14 mouse cellular contexts compared by ENCODE assay signal in the genomic region with DNA sequence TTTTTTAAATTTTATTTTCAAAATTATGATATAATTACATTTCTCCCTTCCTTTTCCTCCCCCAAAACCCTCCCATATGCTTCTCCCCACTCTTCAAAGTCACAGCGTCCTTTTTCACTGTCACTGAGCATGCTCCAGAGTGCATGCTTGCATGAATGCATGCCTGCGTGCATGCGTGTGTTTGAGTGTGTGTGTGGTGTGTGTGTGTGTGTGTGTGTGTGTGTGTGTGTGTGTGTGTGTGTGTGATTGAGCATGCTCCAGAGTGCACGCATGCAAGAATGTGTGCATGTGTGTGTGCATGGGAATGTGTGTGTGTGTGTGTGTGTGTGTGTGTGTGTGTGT.
A peak's percentile ranks its signal among the peaks of the same experiment; 100 is the strongest.
DNase-seq lines count a peak whose midpoint lies in the region; ATAC-seq and TF ChIP-seq lines count a peak whose summit lies in the region.
"Had no signal": no experiment of that assay in that cellular context is flagged by ENCODE, and none has a peak within 500 bp of the region (broad histone marks: within the 10 kb centered on the region; RNA-seq: fewer than 3 reads in every experiment).

No protein-coding gene starts in this region.

- 0 out of 2 replicates have a peak, but pooled peaks cover 3% of the 10 kb centered on the region for H3K4me1 ChIP-seq in kidney, embryonic 15.5 days
- H3K4me1 ChIP-seq in embryonic facial prominence, embryonic 10.5 days = peaks cover 13% of the 10 kb centered on the region
- no peaks in the 10 kb centered on the region for H3K4me1 ChIP-seq in liver, embryonic 14.5 days (replicated peaks; ENCODE audit: control insufficient read depth in 2 of 2, insufficient read depth in 2 of 2, low read length in 1 of 2)
- H3K4me1 ChIP-seq in forebrain, embryonic 16.5 days (replicated peaks; ENCODE audit: control insufficient read depth, insufficient read depth, low read length) = no peaks in the 10 kb centered on the region
- H3K4me1 ChIP-seq: forebrain, embryonic 15.5 days had no signal

- H3K9ac ChIP-seq in kidney, embryonic 15.5 days = no peak overlapping the region
- H3K9ac ChIP-seq in liver, embryonic 14.5 days (replicated peaks) = no peak overlapping the region
- H3K9ac ChIP-seq in forebrain, embryonic 16.5 days (replicated peaks; ENCODE audit: low read depth, low read length) = no peak overlapping the region
- H3K9ac ChIP-seq: forebrain, embryonic 15.5 days had no signal

- no peak for TF ChIP-seq EP300 in liver, embryonic 14.5 days (IDR thresholded peaks at IDR 0.05; ENCODE audit: low read depth)

- H3K4me3 ChIP-seq in kidney, embryonic 15.5 days (replicated peaks) = peak overlapping the region; percentile 43
- H3K4me3 ChIP-seq in embryonic facial prominence, embryonic 10.5 days = 0 out of 2 replicates have a peak overlapping the region, but pooled peaks have one; percentile 42
- H3K4me3 ChIP-seq in liver, embryonic 14.5 days (ENCODE audit: insufficient read depth in 1 of 2, low read depth in 2 of 2, low read length in 2 of 2) = no peak overlapping the region
- H3K4me3 ChIP-seq in forebrain, embryonic 16.5 days (replicated peaks; ENCODE audit: low read length) = no peak overlapping the region
- H3K4me3 ChIP-seq: forebrain, embryonic 15.5 days had no signal

- H3K4me2 ChIP-seq in kidney, embryonic 15.5 days = peak overlapping the region; percentile 64
- peak overlapping the region; percentile 37; the same call in 1 of the 2 replicates for H3K4me2 ChIP-seq in liver, embryonic 14.5 days (ENCODE audit: low read depth)
- no peak overlapping the region for H3K4me2 ChIP-seq in forebrain, embryonic 16.5 days (ENCODE audit: low read length)
- H3K4me2 ChIP-seq: forebrain, embryonic 15.5 days had no signal

- no peak for TF ChIP-seq CTCF in liver, embryonic 14.5 days (IDR thresholded peaks at IDR 0.05; ENCODE audit: low read depth)

- H3K27me3 ChIP-seq in kidney, embryonic 15.5 days = no peaks in the 10 kb centered on the region
- no peaks in the 10 kb centered on the region for H3K27me3 ChIP-seq in embryonic facial prominence, embryonic 10.5 days (replicated peaks; ENCODE audit: low read depth, poor library complexity, severe bottlenecking)
- H3K27me3 ChIP-seq in liver, embryonic 14.5 days (ENCODE audit: control insufficient read depth, insufficient read depth, low read length) = no peaks in the 10 kb centered on the region
- no peaks in the 10 kb centered on the region for H3K27me3 ChIP-seq in forebrain, embryonic 16.5 days (replicated peaks; ENCODE audit: control insufficient read depth, insufficient read depth, low read length)

- DNase-seq in adrenal gland, postnatal 14 days = peak; percentile 10
- no peak for DNase-seq in adrenal gland, adult 18-20 months (ENCODE audit: low spot score in 2 of 2)
- no peak for DNase-seq in kidney, adult 9 months
- no peak for DNase-seq in embryonic facial prominence, embryonic 10.5 days (ENCODE audit: low spot score)
- no peak for DNase-seq in liver, embryonic 14.5 days (ENCODE audit: low read depth in 3 of 3, low spot score in 3 of 3)
- DNase-seq in urinary bladder, postnatal 4 days (ENCODE audit: low spot score in 2 of 2) = no peak
- DNase-seq: cerebellum, adult 8-10 months; layer of hippocampus, postnatal 36 days; midbrain, embryonic 14.5 days; thymus, adult 2 months had no signal

- WGBS in kidney, embryonic 15.5 days = 53% methylated on average over 4 of the region's 4 CpGs
- WGBS in embryonic facial prominence, embryonic 10.5 days = 85% methylated on average over 4 of the region's 4 CpGs
- WGBS in liver, embryonic 14.5 days (ENCODE audit: insufficient replicate concordance) = 71% methylated on average over 4 of the region's 4 CpGs
- 94% methylated on average over 4 of the region's 4 CpGs for WGBS in forebrain, embryonic 16.5 days

- H3K36me3 ChIP-seq in kidney, embryonic 15.5 days = no peaks in the 10 kb centered on the region
- H3K36me3 ChIP-seq in embryonic facial prominence, embryonic 10.5 days (replicated peaks) = no peaks in the 10 kb centered on the region
- no peaks in the 10 kb centered on the region for H3K36me3 ChIP-seq in liver, embryonic 14.5 days (replicated peaks; ENCODE audit: control insufficient read depth, insufficient read depth, low read depth)
- H3K36me3 ChIP-seq in forebrain, embryonic 16.5 days (ENCODE audit: control insufficient read depth, insufficient read depth) = no peaks in the 10 kb centered on the region
- H3K36me3 ChIP-seq: forebrain, embryonic 15.5 days had no signal

- H3K9me3 ChIP-seq in kidney, embryonic 15.5 days (replicated peaks) = no peaks in the 10 kb centered on the region
- H3K9me3 ChIP-seq in embryonic facial prominence, embryonic 10.5 days = no peaks in the 10 kb centered on the region
- no peaks in the 10 kb centered on the region for H3K9me3 ChIP-seq in liver, embryonic 14.5 days (ENCODE audit: control insufficient read depth, low read length)
- H3K9me3 ChIP-seq in forebrain, embryonic 16.5 days (ENCODE audit: control insufficient read depth, low read length) = no peaks in the 10 kb centered on the region
- H3K9me3 ChIP-seq: forebrain, embryonic 15.5 days had no signal

- H3K27ac ChIP-seq in kidney, embryonic 15.5 days = no peak overlapping the region
- no peak overlapping the region for H3K27ac ChIP-seq in embryonic facial prominence, embryonic 10.5 days (replicated peaks)
- no peak overlapping the region for H3K27ac ChIP-seq in liver, embryonic 14.5 days
- H3K27ac ChIP-seq in forebrain, embryonic 16.5 days (ENCODE audit: low read length) = no peak overlapping the region
- H3K27ac ChIP-seq: forebrain, embryonic 15.5 days had no signal

- ATAC-seq in kidney, embryonic 15.5 days (replicated peaks; ENCODE audit: low FRiP score) = peak; percentile 44; the same call in 1 of the 2 replicates
- ATAC-seq in liver, embryonic 14.5 days (ENCODE audit: insufficient read depth) = no peak
- no peak for ATAC-seq in forebrain, embryonic 16.5 days
- ATAC-seq: forebrain, embryonic 15.5 days; inflammation-experienced regulatory T-cells, adult 6 months had no signal

Comparison
In these comparisons a context has a peak if more than half of its experiments do, and no peak if none do; other contexts are left out.
1. H3K4me3 ChIP-seq: peak in kidney, embryonic 15.5 days (single experiment) and embryonic facial prominence, embryonic 10.5 days (single experiment); none in liver, embryonic 14.5 days (0 of 2) and forebrain, embryonic 16.5 days (single experiment).